Mouse (Mus musculus) adrenal gland, postnatal 25 days (tissue): Measurements from ENCODE around the gene Hist1h4c. TPM values are rescaled to one million over a fixed set of nuclear protein-coding genes. Genes with fewer than 3 reads are reported as not detected.
"Not testable (repeated sequence)": the region's sequence is repeated elsewhere in the genome, so short reads cannot be mapped to it uniquely, and the experiment has no call there.

Source experiments
- DNase-seq: peaks from one replicate; pipeline ENCODE4 v3.0.0; 2021; ENCODE audit warnings: mixed read lengths
- total RNA-seq: library from RNA; stranded (reverse); gene quantifications from 2 replicates; pipeline ENCODE4 v1.2.3, GENCODE M21; 2021

Gene Hist1h4c
- total RNA-seq, 1 experiment from 2014 or later = 116 TPM

GRCm38 (mm10) chr13:23729192-23729525 is 30.9 kb upstream of the Hist1h4c start:
- no peak for DNase-seq

GRCm38 (mm10) chr13:23728472-23729191 is 30.4 kb upstream of the Hist1h4c start:
- no peak for DNase-seq

GRCm38 (mm10) chr13:23725213-23725612 is 27.0 kb upstream of the Hist1h4c start:
- DNase-seq = no peak

- DNase-seq = no peak
These were observed 26.0 kb upstream of the Hist1h4c start for GRCm38 (mm10) chr13:23724239-23724638.

- DNase-seq = not testable (repeated sequence)
These were observed 19.5 kb upstream of the Hist1h4c start for GRCm38 (mm10) chr13:23717593-23718245.

GRCm38 (mm10) chr13:23717176-23717575 is 18.9 kb upstream of the Hist1h4c start:
- no peak for DNase-seq

GRCm38 (mm10) chr13:23716261-23717042 is 18.2 kb upstream of the Hist1h4c start:
- DNase-seq = no peak

- peak; percentile 66 for DNase-seq
These were observed 12.3 kb upstream of the Hist1h4c start, which contains the start of gene Hfe for GRCm38 (mm10) chr13:23710374-23711089. TSS of gene Hfe (minus strand) at chr13:23710854.

GRCm38 (mm10) chr13:23709714-23710373 is 11.6 kb upstream of the Hist1h4c start:
- no peak for DNase-seq

GRCm38 (mm10) chr13:23708654-23709053 is 10.4 kb upstream of the Hist1h4c start:
- peak; percentile 27 for DNase-seq

- DNase-seq = no peak
These were observed 9.8 kb upstream of the Hist1h4c start for GRCm38 (mm10) chr13:23708041-23708440.

- no peak for DNase-seq
These were observed 8.5 kb upstream of the Hist1h4c start for GRCm38 (mm10) chr13:23706771-23707170.

GRCm38 (mm10) chr13:23705751-23706356 is 7.6 kb upstream of the Hist1h4c start:
- DNase-seq = no peak

GRCm38 (mm10) chr13:23702801-23703200 is 4.5 kb upstream of the Hist1h4c start:
- not testable (repeated sequence) for DNase-seq

GRCm38 (mm10) chr13:23702220-23702619 is 4.0 kb upstream of the Hist1h4c start:
- DNase-seq = no peak

- peak; percentile 42 for DNase-seq
These were observed 2.7 kb upstream of the Hist1h4c start for GRCm38 (mm10) chr13:23700786-23701520.

- DNase-seq = no peak
These were observed 1.5 kb upstream of the Hist1h4c start for GRCm38 (mm10) chr13:23699767-23700166.

GRCm38 (mm10) chr13:23698996-23699395 is 742 bp upstream of the Hist1h4c start:
- no peak for DNase-seq

- DNase-seq = peak; percentile 36
These were observed 559 bp downstream of the Hist1h4c start for GRCm38 (mm10) chr13:23697491-23698299.

GRCm38 (mm10) chr13:23696061-23696474 is 2.2 kb downstream of the Hist1h4c start:
- no peak for DNase-seq
